Mouse (Mus musculus): ENCODE data around the gene Gm42906. TPM values are rescaled to one million over a fixed set of nuclear protein-coding genes. Genes with fewer than 3 reads are reported as not detected.

The Gm42906 gene
- total RNA-seq, 1 experiment: not detected

DNA sequence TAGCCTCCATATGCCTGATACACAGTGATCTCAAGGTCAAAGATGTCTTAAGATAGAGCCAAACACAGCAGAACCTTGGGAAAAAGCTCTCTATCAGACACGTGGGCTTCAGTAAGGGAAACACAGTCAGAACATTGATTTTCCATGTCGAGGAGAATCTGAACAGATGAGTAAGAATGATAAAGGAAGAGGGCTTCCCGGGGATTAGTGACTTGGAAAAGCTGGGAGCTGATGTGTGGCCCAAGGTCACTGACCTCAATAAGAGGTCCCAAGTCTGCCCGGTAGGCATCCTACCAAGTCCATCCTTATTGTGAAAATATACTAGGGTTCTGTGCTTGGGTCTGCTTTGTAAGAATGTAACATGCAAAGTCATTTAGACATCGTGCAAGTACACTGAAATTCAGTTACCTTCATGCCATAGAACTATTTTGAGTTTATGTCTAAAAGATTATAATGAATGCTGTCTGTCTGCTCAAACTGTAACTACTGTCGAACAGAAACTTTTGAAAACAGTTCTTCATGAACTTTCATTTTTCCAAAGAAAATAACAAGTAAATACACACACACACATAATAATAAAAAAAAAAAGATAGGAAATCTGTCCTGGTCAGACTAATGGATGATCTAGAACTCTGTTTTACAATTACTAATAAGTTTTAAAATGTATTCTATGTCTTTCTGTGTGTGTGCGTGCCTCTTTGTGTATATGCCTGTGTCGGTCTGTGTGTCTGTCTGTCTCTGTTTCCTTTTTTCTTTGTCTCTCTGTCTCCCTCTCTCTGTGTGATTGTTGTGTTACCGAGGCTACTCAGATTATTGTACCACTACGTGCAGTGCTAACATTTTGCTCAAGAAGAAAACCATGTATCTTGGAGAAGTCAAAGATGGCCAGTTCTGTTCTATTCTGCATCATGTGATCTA, 322.6 kb downstream of the Gm42906 start:
- in situ Hi-C loops (cut with MboI; ENCODE audit: low sequenced_read_pairs in 2 of 2, unreplicated experiment in 2 of 2): no loop called here
- no peak for TF ChIP-seq ZNF384 (IDR thresholded peaks at IDR 0.05; ENCODE audit: low read depth, low read length)
- TF ChIP-seq ZC3H11A (IDR thresholded peaks at IDR 0.05; ENCODE audit: borderline replicate concordance, low read depth, low read length): no peak
- TF ChIP-seq HCFC1 (IDR thresholded peaks at IDR 0.05; ENCODE audit: borderline replicate concordance, insufficient read depth, low read length): no peak
- no peak for TF ChIP-seq CHD2 (IDR thresholded peaks at IDR 0.05; ENCODE audit: low read depth, low read length)
- no peak for TF ChIP-seq MAFK (IDR thresholded peaks at IDR 0.05; ENCODE audit: insufficient read depth, low read depth, low read length)

GRCm38 (mm10) chr5:151104354-151105053, 323.5 kb downstream of the Gm42906 start:
- Histone ChIP-seq H3K4me1 (ENCODE audit: control insufficient read depth in 2 of 2, insufficient read depth in 2 of 2, low read length in 2 of 2, poor library complexity in 1 of 2) (no peaks in the 10 kb centered on the region), H3K36me3 (ENCODE audit: control insufficient read depth, insufficient read depth, low read length, poor library complexity, severe bottlenecking) (no peaks in the 10 kb centered on the region), H3K4me3 (ENCODE audit: insufficient read depth in 1 of 2, low read depth in 1 of 2, low read length in 2 of 2, poor library complexity in 1 of 2, severe bottlenecking in 1 of 2) (no peak overlapping the region), H3K9ac (ENCODE audit: insufficient read depth, low read depth, low read length, poor library complexity, severe bottlenecking) (no peak overlapping the region), H3K9me3 (ENCODE audit: control insufficient read depth, insufficient read depth, low read depth, low read length) (no peaks in the 10 kb centered on the region), H3K27ac (ENCODE audit: insufficient read depth, low read depth, low read length, poor library complexity, severe bottlenecking) (no peak overlapping the region)
- TF ChIP-seq CHD2 (IDR thresholded peaks at IDR 0.05; ENCODE audit: low read depth, low read length) (no peak), ZNF384 (IDR thresholded peaks at IDR 0.05; ENCODE audit: low read depth, low read length) (no peak), HCFC1 (IDR thresholded peaks at IDR 0.05; ENCODE audit: borderline replicate concordance, insufficient read depth, low read length) (no peak), MAFK (IDR thresholded peaks at IDR 0.05; ENCODE audit: insufficient read depth, low read depth, low read length) (no peak), ZC3H11A (IDR thresholded peaks at IDR 0.05; ENCODE audit: borderline replicate concordance, low read depth, low read length) (no peak)
- no peak for DNase-seq (ENCODE audit: low read depth, low spot score)
- in situ Hi-C loops (cut with MboI; ENCODE audit: low sequenced_read_pairs in 2 of 2, unreplicated experiment in 2 of 2): no loop called here

More for the DNA sequence above, 322.6 kb downstream of the Gm42906 start:
- no peaks in the 10 kb centered on the region for H3K9me3 ChIP-seq (ENCODE audit: control insufficient read depth, insufficient read depth, low read depth, low read length)
- no peak for DNase-seq (ENCODE audit: low read depth, low spot score)
- H3K36me3 ChIP-seq (ENCODE audit: control insufficient read depth, insufficient read depth, low read length, poor library complexity, severe bottlenecking): no peaks in the 10 kb centered on the region
- no peak overlapping the region for H3K27ac ChIP-seq (ENCODE audit: insufficient read depth, low read depth, low read length, poor library complexity, severe bottlenecking)
- H3K4me1 ChIP-seq (ENCODE audit: control insufficient read depth in 2 of 2, insufficient read depth in 2 of 2, low read length in 2 of 2, poor library complexity in 1 of 2): no peaks in the 10 kb centered on the region
- H3K9ac ChIP-seq (ENCODE audit: insufficient read depth, low read depth, low read length, poor library complexity, severe bottlenecking): no peak overlapping the region
- H3K4me3 ChIP-seq (ENCODE audit: insufficient read depth in 1 of 2, low read depth in 1 of 2, low read length in 2 of 2, poor library complexity in 1 of 2, severe bottlenecking in 1 of 2): no peak overlapping the region

GRCm38 (mm10) chr5:151103284-151103683, 324.7 kb downstream of the Gm42906 start:
- in situ Hi-C loops (cut with MboI; ENCODE audit: low sequenced_read_pairs in 2 of 2, unreplicated experiment in 2 of 2): no loop called here
- TF ChIP-seq ZC3H11A (IDR thresholded peaks at IDR 0.05; ENCODE audit: borderline replicate concordance, low read depth, low read length): no peak
- TF ChIP-seq CHD2 (IDR thresholded peaks at IDR 0.05; ENCODE audit: low read depth, low read length): no peak
- no peak for TF ChIP-seq ZNF384 (IDR thresholded peaks at IDR 0.05; ENCODE audit: low read depth, low read length)
- no peak for TF ChIP-seq MAFK (IDR thresholded peaks at IDR 0.05; ENCODE audit: insufficient read depth, low read depth, low read length)
- TF ChIP-seq HCFC1 (IDR thresholded peaks at IDR 0.05; ENCODE audit: borderline replicate concordance, insufficient read depth, low read length): no peak

DNA sequence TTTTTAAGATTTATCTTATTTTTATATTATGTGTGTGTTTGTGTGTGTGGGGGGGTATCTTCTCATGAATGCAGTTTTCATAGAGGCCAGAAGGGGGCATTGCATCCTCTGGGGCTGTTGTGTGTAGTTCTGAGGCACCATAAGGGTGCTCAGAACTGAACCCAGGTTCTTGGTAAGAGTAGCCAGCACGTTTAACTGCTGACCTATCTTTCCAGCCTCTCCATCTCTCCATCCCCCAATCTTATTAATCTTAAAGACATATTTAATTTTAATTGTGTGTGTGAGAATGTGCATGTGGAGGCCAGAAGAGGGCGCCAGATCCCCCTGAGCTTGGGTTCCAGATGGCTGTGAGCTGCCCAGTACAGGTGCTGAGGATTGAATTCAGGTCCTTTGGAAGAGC, 325.7 kb downstream of the Gm42906 start:
- H3K27ac ChIP-seq (ENCODE audit: insufficient read depth, low read depth, low read length, poor library complexity, severe bottlenecking): no peak overlapping the region
- DNase-seq (ENCODE audit: low read depth, low spot score): peak; percentile 31
- in situ Hi-C loops (cut with MboI; ENCODE audit: low sequenced_read_pairs in 2 of 2, unreplicated experiment in 2 of 2): no loop called here
- H3K4me3 ChIP-seq (ENCODE audit: insufficient read depth in 1 of 2, low read depth in 1 of 2, low read length in 2 of 2, poor library complexity in 1 of 2, severe bottlenecking in 1 of 2): no peak overlapping the region
- no peak for TF ChIP-seq CHD2 (IDR thresholded peaks at IDR 0.05; ENCODE audit: low read depth, low read length)
- no peak for TF ChIP-seq MAFK (IDR thresholded peaks at IDR 0.05; ENCODE audit: insufficient read depth, low read depth, low read length)
- no peak for TF ChIP-seq ZC3H11A (IDR thresholded peaks at IDR 0.05; ENCODE audit: borderline replicate concordance, low read depth, low read length)
- no peak for TF ChIP-seq HCFC1 (IDR thresholded peaks at IDR 0.05; ENCODE audit: borderline replicate concordance, insufficient read depth, low read length)
- no peak for TF ChIP-seq ZNF384 (IDR thresholded peaks at IDR 0.05; ENCODE audit: low read depth, low read length)
- H3K36me3 ChIP-seq (ENCODE audit: control insufficient read depth, insufficient read depth, low read length, poor library complexity, severe bottlenecking): no peaks in the 10 kb centered on the region
- H3K4me1 ChIP-seq (ENCODE audit: control insufficient read depth in 2 of 2, insufficient read depth in 2 of 2, low read length in 2 of 2, poor library complexity in 1 of 2): no peaks in the 10 kb centered on the region
- H3K9me3 ChIP-seq (ENCODE audit: control insufficient read depth, insufficient read depth, low read depth, low read length): no peaks in the 10 kb centered on the region
- no peak overlapping the region for H3K9ac ChIP-seq (ENCODE audit: insufficient read depth, low read depth, low read length, poor library complexity, severe bottlenecking)

More at GRCm38 (mm10) chr5:151103284-151103683, 324.7 kb downstream of the Gm42906 start:
- Histone ChIP-seq H3K36me3 (ENCODE audit: control insufficient read depth, insufficient read depth, low read length, poor library complexity, severe bottlenecking) (no peaks in the 10 kb centered on the region), H3K4me1 (ENCODE audit: control insufficient read depth in 2 of 2, insufficient read depth in 2 of 2, low read length in 2 of 2, poor library complexity in 1 of 2) (no peaks in the 10 kb centered on the region), H3K9me3 (ENCODE audit: control insufficient read depth, insufficient read depth, low read depth, low read length) (no peaks in the 10 kb centered on the region), H3K4me3 (ENCODE audit: insufficient read depth in 1 of 2, low read depth in 1 of 2, low read length in 2 of 2, poor library complexity in 1 of 2, severe bottlenecking in 1 of 2) (no peak overlapping the region), H3K9ac (ENCODE audit: insufficient read depth, low read depth, low read length, poor library complexity, severe bottlenecking) (no peak overlapping the region), H3K27ac (ENCODE audit: insufficient read depth, low read depth, low read length, poor library complexity, severe bottlenecking) (no peak overlapping the region)
- no peak for DNase-seq (ENCODE audit: low read depth, low spot score)

All from ES-E14 (cell line).